Mouse (Mus musculus) kidney, adult 2 months (tissue): ENCODE data around the gene Hoxc8. TPM values are rescaled to one million over a fixed set of nuclear protein-coding genes. Genes with fewer than 3 reads are reported as not detected.

ENCODE experiments used
- DNase-seq: peaks from one replicate; pipeline ENCODE4 v3.0.0; 2021
- H3K27ac ChIP-seq: fragments of 200-500 bp; 2 replicates; pipeline ENCODE4 v1.5.1; 2012; ENCODE audit warnings: low read depth, low read length, control low read depth, inconsistent platforms; ENCODE audit not compliant: insufficient read depth
- H3K27me3 ChIP-seq: fragments of 200-500 bp; replicated peaks from 2 replicates; pipeline ENCODE4 v1.6.1; 2012; ENCODE audit warnings: mild to moderate bottlenecking, moderate library complexity, low read length, inconsistent platforms; ENCODE audit not compliant: control insufficient read depth, insufficient read depth
- H3K36me3 ChIP-seq: fragments of 200-500 bp; 2 replicates; pipeline ENCODE4 v1.6.1; 2012; ENCODE audit warnings: mild to moderate bottlenecking, moderate library complexity, low read length, inconsistent platforms; ENCODE audit not compliant: control insufficient read depth, insufficient read depth
- H3K4me1 ChIP-seq: fragments of 200-500 bp; 2 replicates; pipeline ENCODE4 v1.6.1; 2011; ENCODE audit warnings: low read length; ENCODE audit not compliant: control insufficient read depth, insufficient read depth
- H3K4me3 ChIP-seq: fragments of 200-500 bp; 2 replicates; pipeline ENCODE4 v1.5.1; 2011; ENCODE audit warnings: mild to moderate bottlenecking, low read depth, low read length, control low read depth; ENCODE audit not compliant: insufficient read depth
- CTCF ChIP-seq: fragments of 200-500 bp; conservative IDR thresholded peaks from 2 replicates; pipeline ENCODE4 v1.5.1; 2011; ENCODE audit warnings: low read depth, mild to moderate bottlenecking, control low read depth, low read length, moderate library complexity, mixed read lengths; ENCODE audit not compliant: insufficient read depth, insufficient read length
- POLR2A ChIP-seq: fragments of 200-500 bp; IDR thresholded peaks from one replicate; pipeline ENCODE4 v1.6.1; 2011; ENCODE audit warnings: low read depth, low read length, control low read depth
- WGBS: fragments of 180-500 bp; shearing (Covaris S2); methylation state at CpG from one replicate; pipeline ENCODE4 v1.1.7; 2018; 5-methylcytosine and 5-hydroxymethylcytosine counted together
- polyA plus RNA-seq: library from polyadenylated mRNA; depleted of rRNA; stranded (reverse); fragments of >200 nt; gene quantifications from 2 replicates; pipeline ENCODE4 v1.2.3, GENCODE M21; 2012

Hoxc8 gene
- polyA plus RNA-seq, 1 experiment, result 4.0 TPM

DNA sequence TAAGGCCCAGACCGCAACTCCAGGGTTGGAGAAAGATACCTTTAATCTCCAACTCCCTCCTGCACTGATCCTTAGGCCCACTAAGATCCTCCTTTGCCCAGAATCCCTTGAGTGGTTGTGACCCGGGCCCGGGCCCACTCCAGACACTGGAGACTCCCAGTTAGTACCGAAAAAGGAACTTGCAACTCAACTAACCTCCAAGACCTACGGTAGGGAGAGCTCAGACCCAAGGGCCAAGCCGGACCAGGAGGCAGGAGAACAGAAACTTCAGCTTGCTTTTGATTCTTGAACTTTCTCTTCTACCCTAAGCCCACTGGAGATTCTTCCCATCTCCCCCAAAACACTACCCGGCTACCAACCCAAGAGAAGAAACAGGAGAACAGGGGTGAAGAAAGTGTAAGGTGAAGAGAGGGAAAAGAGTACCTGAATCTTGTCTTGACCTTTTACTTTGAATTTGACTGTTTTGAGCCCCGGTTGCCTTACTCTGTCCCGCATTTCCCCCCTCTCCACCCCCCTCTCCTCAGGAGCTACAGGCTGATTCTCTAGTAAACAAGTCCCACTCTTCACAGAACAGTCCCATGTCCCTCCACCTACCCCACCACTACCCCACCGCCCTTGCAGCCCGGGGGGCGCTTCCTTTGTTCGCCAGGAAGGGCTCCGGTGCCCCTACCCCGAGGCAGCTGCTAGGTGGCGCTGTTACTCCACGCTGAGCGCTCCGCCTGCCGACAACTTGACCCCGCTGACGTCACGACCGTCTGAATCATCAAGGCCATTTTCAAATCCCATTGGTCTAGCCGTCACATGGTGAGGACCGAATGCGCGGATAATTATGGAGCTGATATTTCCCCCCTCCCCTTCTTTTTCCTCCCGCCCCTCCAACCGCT lies 24.3 kb upstream of the Hoxc8 start:
- TF ChIP-seq POLR2A (peak; percentile 43), CTCF (peak; percentile 80)
- Histone ChIP-seq H3K36me3 (no peaks in the 10 kb centered on the region), H3K27me3 (no peaks in the 10 kb centered on the region), H3K27ac (peak overlapping the region; percentile 93), H3K4me3 (peak overlapping the region; percentile 59), H3K4me1 (peaks cover 4% of the 10 kb centered on the region; the same call in 1 of the 2 replicates)
- peak; percentile 96 for DNase-seq
- WGBS, result 8% methylated on average over 29 of the region's 30 CpGs

DNA sequence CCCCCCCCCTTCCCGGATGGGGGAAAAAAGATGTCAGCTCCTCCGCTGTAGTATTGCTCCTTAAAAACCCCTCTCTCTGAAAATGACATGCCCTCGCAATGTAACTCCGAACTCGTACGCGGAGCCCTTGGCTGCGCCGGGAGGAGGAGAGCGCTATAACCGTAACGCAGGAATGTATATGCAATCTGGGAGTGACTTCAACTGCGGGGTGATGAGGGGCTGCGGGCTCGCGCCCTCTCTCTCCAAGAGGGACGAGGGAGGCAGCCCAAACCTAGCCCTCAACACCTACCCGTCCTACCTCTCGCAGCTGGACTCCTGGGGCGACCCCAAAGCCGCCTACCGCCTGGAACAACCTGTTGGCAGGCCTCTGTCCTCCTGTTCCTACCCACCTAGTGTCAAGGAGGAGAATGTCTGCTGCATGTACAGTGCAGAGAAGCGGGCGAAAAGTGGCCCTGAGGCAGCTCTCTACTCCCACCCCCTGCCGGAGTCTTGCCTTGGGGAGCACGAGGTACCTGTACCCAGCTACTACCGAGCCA lies 23.6 kb upstream of the Hoxc8 start, which contains the start of gene Hoxc10:
Gene Hoxc10, plus strand, starts transcription at position 21 of the 536 bp plus-strand sequence.
- WGBS, result 3% methylated on average over 27 of the region's 27 CpGs
- Histone ChIP-seq H3K27ac (peak within 1 kb of the TSS; percentile 93), H3K27me3 (no peaks in the 10 kb centered on the region), H3K36me3 (no peaks in the 10 kb centered on the region), H3K4me1 (peaks cover 4% of the 10 kb centered on the region; the same call in 1 of the 2 replicates), H3K4me3 (peak within 1 kb of the TSS; percentile 59)
- DNase-seq, result peak; percentile 53
- TF ChIP-seq POLR2A (no peak), CTCF (no peak)

DNA sequence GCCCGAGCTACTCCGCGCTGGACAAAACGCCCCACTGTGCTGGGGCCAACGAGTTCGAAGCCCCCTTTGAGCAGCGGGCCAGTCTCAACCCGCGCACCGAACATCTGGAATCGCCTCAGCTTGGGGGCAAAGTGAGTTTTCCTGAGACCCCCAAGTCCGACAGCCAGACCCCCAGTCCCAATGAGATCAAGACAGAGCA lies 23.2 kb upstream of the Hoxc8 start, which contains the start of gene Hoxc5:
Gene Hoxc5, plus strand, starts transcription at position 132 of the 199 bp plus-strand sequence.
- H3K4me3 ChIP-seq, result peak within 1 kb of the TSS; percentile 59
- no peak for TF ChIP-seq CTCF
- TF ChIP-seq POLR2A, result no peak
- peak within 1 kb of the TSS; percentile 93 for H3K27ac ChIP-seq
- no peak for DNase-seq
- 3% methylated on average over 12 of the region's 12 CpGs for WGBS
- no peaks in the 10 kb centered on the region for H3K27me3 ChIP-seq
- H3K36me3 ChIP-seq, result no peaks in the 10 kb centered on the region
- peaks cover 4% of the 10 kb centered on the region; the same call in 1 of the 2 replicates for H3K4me1 ChIP-seq

DNA sequence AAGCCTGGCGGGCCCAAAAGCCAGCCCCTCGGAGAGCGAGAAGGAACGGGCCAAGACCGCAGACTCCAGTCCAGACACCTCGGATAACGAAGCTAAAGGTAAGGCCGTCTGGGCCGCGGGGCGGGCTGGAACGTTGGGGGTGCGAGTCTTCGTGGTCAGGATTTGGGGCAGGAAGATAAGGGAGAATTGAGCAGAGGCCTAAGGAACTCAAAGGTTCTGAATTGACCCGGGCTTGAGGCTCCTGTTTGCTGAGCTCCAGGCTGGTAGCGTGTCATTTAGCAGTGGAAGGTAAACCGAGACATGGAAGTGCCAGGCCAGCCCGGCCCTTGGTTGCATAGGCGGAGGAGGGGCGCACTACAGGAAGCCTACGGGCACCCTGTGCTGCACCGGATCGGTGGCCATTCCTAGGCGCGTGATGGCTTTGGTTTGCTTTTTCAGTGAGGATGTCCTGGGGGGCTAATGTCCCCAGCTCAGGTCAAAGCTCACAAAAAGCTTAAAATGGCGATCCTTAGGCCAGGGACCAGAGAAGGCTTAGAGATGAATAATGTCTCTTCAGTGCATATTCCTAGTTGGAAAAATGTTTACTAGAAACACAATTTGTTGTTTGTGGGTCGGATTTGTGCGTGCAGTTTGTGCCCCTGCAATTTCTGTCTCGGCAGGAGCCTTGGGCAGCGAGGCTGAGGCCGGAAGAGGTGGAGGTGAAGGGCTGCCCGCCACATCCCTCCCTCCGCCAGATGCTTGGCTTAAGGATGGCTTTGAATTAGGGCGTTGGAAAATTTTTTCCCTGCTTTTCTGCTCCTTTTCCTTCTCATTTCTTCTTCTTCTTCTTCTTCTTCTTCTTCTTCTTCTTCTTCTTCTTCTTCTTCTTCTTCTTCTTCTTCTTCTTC lies 22.7 kb upstream of the Hoxc8 start:
- WGBS, result 12% methylated on average over 34 of the region's 34 CpGs
- TF ChIP-seq POLR2A (no peak), CTCF (no peak)
- Histone ChIP-seq H3K36me3 (no peaks in the 10 kb centered on the region), H3K27ac (peak overlapping the region; percentile 85), H3K4me3 (peak overlapping the region; percentile 59), H3K4me1 (peaks cover 4% of the 10 kb centered on the region; the same call in 1 of the 2 replicates), H3K27me3 (no peaks in the 10 kb centered on the region)
- DNase-seq, result no peak

DNA sequence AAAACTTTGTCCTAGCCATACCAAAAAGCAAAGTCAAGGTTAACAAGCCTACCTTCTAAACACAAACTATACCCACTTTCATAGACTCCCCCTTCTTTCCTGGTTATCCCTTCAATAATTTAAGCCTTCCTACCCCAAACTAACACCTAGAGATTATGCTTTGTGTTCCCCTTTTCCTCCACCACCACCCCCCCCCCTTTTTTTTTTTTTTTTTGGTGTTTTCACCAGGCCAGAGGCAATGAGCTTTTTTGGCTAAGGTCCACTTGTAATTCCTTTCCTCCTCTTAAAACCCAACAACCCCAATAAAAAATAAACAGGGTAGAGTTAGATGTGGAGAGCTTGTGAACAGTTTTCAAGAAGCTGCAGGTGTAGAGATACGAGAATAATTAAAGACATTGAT lies 21.1 kb upstream of the Hoxc8 start:
- Histone ChIP-seq H3K4me1 (peaks cover 4% of the 10 kb centered on the region; the same call in 1 of the 2 replicates), H3K27me3 (no peaks in the 10 kb centered on the region), H3K4me3 (no peak overlapping the region), H3K27ac (peak overlapping the region; percentile 71), H3K36me3 (no peaks in the 10 kb centered on the region)
- 50% methylated on average over 1 of the region's 1 CpGs for WGBS
- DNase-seq, result no peak
- TF ChIP-seq CTCF, result no peak

DNA sequence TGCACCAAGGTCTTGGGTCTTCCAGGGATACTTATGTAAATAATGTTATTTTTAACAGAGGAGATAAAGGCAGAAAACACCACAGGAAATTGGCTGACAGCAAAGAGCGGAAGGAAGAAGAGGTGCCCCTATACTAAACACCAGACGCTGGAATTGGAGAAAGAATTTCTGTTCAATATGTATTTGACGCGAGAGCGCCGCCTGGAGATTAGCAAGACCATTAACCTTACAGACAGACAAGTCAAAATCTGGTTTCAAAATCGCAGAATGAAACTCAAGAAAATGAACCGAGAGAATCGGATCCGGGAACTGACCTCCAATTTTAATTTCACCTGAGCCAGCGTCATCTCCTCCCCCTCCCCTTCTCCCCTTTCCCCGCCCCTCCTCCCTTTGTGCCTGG lies 19.7 kb upstream of the Hoxc8 start:
- 8% methylated on average over 12 of the region's 12 CpGs for WGBS
- Histone ChIP-seq H3K27ac (peak overlapping the region; percentile 26), H3K36me3 (no peaks in the 10 kb centered on the region), H3K27me3 (no peaks in the 10 kb centered on the region), H3K4me1 (peaks cover 4% of the 10 kb centered on the region; the same call in 1 of the 2 replicates), H3K4me3 (no peak overlapping the region)
- no peak for TF ChIP-seq POLR2A
- no peak for TF ChIP-seq CTCF
- peak; percentile 67 for DNase-seq

DNA sequence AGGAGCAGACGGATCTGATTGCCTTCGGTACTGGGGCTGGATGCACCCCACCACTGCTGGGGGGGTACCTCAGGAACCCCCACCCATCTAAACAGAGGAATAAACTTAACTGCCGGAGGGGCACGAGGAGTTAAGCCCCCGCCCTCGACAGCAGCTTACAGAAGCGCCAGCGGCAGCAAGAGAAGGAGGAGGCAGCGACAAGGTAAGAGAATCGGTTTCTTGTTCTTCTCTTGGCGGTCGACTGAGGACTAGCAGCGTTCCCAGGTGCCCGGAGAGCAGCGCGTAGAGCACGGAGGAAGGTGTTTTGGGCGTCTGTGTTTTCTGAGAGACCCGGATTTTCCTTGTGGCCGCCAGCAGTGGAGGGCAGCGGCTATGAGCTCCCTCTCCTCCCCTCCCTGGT lies 18.2 kb upstream of the Hoxc8 start:
- TF ChIP-seq CTCF, result no peak
- no peak for TF ChIP-seq POLR2A
- Histone ChIP-seq H3K27me3 (no peaks in the 10 kb centered on the region), H3K36me3 (no peaks in the 10 kb centered on the region), H3K4me1 (peaks cover 4% of the 10 kb centered on the region; the same call in 1 of the 2 replicates), H3K27ac (peak overlapping the region; percentile 63), H3K4me3 (peak overlapping the region; percentile 49)
- WGBS, result 19% methylated on average over 21 of the region's 21 CpGs
- DNase-seq, result no peak
